Mouse (Mus musculus) embryo, embryonic 9.5 days (tissue): Measurements from ENCODE around the gene Olfr495.

Experiments
- DNase-seq: peaks from one replicate; pipeline ENCODE4 v3.0.0-alpha.2; 2017; ENCODE audit errors: extremely low spot score

Olfr495 gene

DNA sequence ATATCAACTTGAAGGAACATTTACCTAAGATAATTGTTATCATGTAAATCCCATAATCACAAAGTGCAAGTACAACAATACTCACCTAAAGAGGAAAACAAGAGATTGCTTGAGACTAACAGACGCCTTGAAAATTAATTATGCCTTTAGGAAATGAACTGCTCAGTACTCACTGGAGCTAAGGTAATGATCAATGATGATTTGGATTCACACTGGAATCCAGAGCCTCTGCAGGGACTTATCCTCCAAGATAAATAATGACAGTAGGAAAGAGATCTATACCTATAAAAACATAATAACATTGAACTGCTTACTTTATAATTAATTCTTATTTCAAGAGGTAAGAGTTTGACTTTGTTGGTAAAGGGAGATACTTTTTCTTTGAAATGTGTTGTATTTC lies at the start of gene Olfr495:
Olfr495 (plus strand) TSS at position 301 of the 400 bp plus-strand sequence.
- DNase-seq, result no peak

DNA sequence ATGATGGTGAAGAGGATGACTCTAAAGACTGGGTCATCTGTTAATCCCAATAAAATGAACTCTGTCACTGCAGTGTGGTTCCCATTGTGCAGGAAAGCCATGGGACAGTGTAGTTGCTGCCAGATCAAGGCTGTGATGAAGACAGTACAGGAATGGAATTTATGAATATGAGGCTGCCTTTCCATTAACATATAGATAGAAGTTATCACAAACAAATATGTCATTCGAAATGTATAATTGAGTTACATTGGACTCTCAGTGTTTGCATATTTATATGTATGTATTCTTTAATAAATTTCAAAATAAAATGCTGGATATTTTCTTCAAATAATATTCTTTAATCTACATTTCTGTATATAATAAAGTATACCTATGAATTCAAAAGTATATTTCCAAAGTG lies 46.1 kb upstream of the Olfr495 start, which contains the start of gene Olfr493:
Olfr493 (minus strand) TSS at position 101 of the 400 bp plus-strand sequence.
- no peak for DNase-seq

DNA sequence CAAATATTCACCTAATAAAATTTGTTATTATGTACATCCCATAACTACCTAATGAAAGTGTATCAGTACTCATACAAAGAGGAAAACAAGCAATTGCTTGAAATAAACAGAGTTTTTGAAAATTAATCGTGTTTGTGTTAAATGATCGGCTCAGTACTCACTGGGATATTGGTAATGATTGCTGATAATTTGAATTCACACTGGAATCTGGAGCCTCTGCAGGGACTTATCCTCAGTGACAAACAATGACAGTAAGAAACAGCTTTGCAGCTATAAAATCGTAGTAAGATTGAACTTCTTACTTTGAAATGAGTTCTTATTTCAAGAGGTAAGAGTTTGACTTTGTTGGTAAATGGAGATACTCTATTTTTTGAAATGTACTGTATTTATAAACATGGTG lies 27.9 kb upstream of the Olfr495 start, which contains the start of gene Olfr494:
Olfr494 (plus strand) TSS at position 301 of the 400 bp plus-strand sequence.
- no peak for DNase-seq

DNA sequence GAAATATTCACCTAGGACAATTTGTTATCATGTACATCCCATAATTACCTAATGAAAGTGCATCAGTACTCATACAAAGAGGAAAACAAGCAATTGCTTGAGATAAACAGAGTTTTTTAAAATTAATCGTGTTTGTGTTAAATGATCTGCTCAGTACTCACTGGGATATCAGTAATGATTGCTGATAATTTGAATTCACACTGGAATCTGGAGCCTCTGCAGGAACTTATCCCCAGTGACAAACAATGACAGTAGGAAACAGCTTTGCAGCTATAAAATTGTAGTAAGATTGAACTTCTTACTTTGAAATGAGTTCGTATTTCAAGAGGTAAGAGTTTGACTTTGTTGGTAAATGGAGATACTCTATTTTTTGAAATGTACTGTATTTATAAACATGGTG lies 27.2 kb downstream of the Olfr495 start, which contains the start of gene Olfr497:
Olfr497 (plus strand) TSS at position 301 of the 400 bp plus-strand sequence.
- DNase-seq, result no peak
